Mouse (Mus musculus) layer of hippocampus, adult 11-12 months (tissue): ENCODE measurements at regions not wholly inside any gene's neighbourhood (a gene's known extent, or its start where the extent isn't known, plus 50 kb on each side); places are given as distances from the start of the nearest gene placed in this dataset.

ENCODE experiments used
- DNase-seq: peaks from one replicate; pipeline ENCODE4 v3.0.0; 2022; ENCODE audit warnings: low spot score

GRCm38 (mm10) chr3:155246628-155247027, 153.4 kb downstream of the Lrriq3 start:
- DNase-seq = no peak

- DNase-seq = no peak
Measured at GRCm38 (mm10) chr3:155247124-155247523, 153.9 kb downstream of the Lrriq3 start.

- DNase-seq = no peak
Measured at GRCm38 (mm10) chr3:155247929-155248328, 154.7 kb downstream of the Lrriq3 start.

- DNase-seq = no peak
Measured at GRCm38 (mm10) chr3:155250904-155251303, 157.7 kb downstream of the Lrriq3 start.

- no peak for DNase-seq
Measured at GRCm38 (mm10) chr3:155298206-155298605, 205.0 kb downstream of the Lrriq3 start.

GRCm38 (mm10) chr3:155298724-155299123, 205.5 kb downstream of the Lrriq3 start:
- no peak for DNase-seq

- DNase-seq = no peak
Measured at GRCm38 (mm10) chr3:155322322-155322721, 229.1 kb downstream of the Lrriq3 start.

GRCm38 (mm10) chr3:155329701-155330100, 236.5 kb downstream of the Lrriq3 start:
- DNase-seq = no peak

- no peak for DNase-seq
Measured at GRCm38 (mm10) chr3:155349185-155349584, 256.0 kb downstream of the Lrriq3 start.

GRCm38 (mm10) chr3:155351636-155352035, 258.4 kb downstream of the Lrriq3 start:
- DNase-seq = no peak

- DNase-seq = peak; percentile 11
Measured at GRCm38 (mm10) chr3:155352277-155352802, 259.1 kb downstream of the Lrriq3 start.

GRCm38 (mm10) chr3:155360399-155360798, 267.2 kb downstream of the Lrriq3 start:
- peak; percentile 23 for DNase-seq

GRCm38 (mm10) chr3:155370716-155371115, 277.5 kb downstream of the Lrriq3 start:
- no peak for DNase-seq

- no peak for DNase-seq
Measured at GRCm38 (mm10) chr3:155373591-155373990, 280.4 kb downstream of the Lrriq3 start.

- DNase-seq = peak; percentile 13
Measured at GRCm38 (mm10) chr3:155381910-155382309, 288.7 kb downstream of the Lrriq3 start.

GRCm38 (mm10) chr3:155382817-155383216, 289.6 kb downstream of the Lrriq3 start:
- DNase-seq = no peak

GRCm38 (mm10) chr3:155390666-155391065, 297.4 kb downstream of the Lrriq3 start:
- DNase-seq = no peak

GRCm38 (mm10) chr3:155396134-155396533, 302.9 kb downstream of the Lrriq3 start:
- DNase-seq = no peak

- no peak for DNase-seq
Measured at GRCm38 (mm10) chr3:155401763-155402162, 308.5 kb downstream of the Lrriq3 start.

GRCm38 (mm10) chr3:155408907-155409306, 315.7 kb downstream of the Lrriq3 start:
- no peak for DNase-seq

GRCm38 (mm10) chr3:155409371-155409770, 316.1 kb downstream of the Lrriq3 start:
- DNase-seq = no peak

- no peak for DNase-seq
Measured at GRCm38 (mm10) chr3:155409867-155410266, 316.6 kb downstream of the Lrriq3 start.

- no peak for DNase-seq
Measured at GRCm38 (mm10) chr3:155459701-155460481, 366.7 kb downstream of the Lrriq3 start.

- DNase-seq = no peak
Measured at GRCm38 (mm10) chr3:155462095-155462494, 368.9 kb downstream of the Lrriq3 start.
